Comparison of ENCODE assay signal across 9 mouse cellular contexts in the genomic region with DNA sequence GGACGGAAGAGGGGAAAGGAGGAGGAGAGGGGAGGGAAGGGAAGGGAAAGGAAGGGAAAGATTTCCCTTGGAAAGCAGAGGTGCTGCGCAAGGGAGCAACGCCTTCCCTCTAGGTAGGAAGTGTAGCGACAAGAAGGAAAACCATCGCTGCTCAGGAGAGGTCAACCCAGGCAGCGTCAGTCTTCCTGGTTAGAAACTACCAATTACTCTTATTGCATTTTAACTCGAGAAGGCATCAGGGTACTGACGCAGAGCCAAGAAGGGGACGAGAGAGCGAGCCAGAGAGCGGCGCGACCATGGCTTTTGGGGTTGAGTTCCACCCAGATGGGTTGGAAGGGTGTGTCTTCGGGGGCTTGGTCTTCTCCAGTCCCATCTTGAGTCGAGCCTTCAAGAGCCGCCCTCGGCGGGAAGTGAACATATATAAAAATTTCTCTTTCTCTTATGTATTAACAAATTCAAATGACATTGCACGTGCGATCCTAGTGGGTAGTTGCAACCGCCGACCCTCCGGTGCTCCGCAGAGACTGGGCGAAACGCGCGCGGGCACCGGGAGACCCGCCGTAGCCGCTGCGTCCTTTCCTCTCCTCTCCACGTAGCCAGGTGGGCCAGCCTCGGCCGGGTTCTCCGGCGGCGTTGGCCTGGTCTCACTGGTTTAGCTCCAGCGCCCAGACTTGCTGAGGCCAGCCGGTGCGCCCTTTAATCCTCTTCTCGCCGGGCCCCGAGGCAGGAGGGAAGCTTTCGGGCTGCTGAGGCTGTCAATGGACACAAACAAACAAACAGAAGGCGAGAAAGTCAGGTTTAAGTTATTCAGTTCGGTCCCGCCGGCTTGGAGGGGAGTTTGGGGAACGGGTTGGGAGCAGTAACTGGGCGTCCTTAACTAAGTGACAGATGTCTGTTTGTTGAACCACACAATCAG. TPM values are rescaled to one million over a fixed set of nuclear protein-coding genes. Genes with fewer than 3 reads are reported as not detected.
DNase-seq lines count a peak whose midpoint lies in the region; ATAC-seq lines count a peak whose summit lies in the region.
"Had no signal": no experiment of that assay in that cellular context is flagged by ENCODE, and none has a peak within 500 bp of the region (broad histone marks: within the 10 kb centered on the region; RNA-seq: fewer than 3 reads in every experiment).

No protein-coding gene starts in this region.

- no peak overlapping the region for H3K9ac ChIP-seq in forebrain, embryonic 14.5 days (ENCODE audit: low read length)
- H3K9ac ChIP-seq in kidney, embryonic 16.5 days (replicated peaks; ENCODE audit: low read length), result no peak overlapping the region
- H3K9ac ChIP-seq in embryonic facial prominence, embryonic 13.5 days, result peak overlapping the region; percentile 44; the same call in 1 of the 2 replicates

- no peaks in the 10 kb centered on the region; the same call in 1 of the 2 replicates for H3K9me3 ChIP-seq in forebrain, embryonic 10.5 days
- H3K9me3 ChIP-seq in forebrain, embryonic 14.5 days (replicated peaks; ENCODE audit: control insufficient read depth, low read length), result no peaks in the 10 kb centered on the region
- H3K9me3 ChIP-seq in kidney, embryonic 16.5 days (ENCODE audit: low read length), result no peaks in the 10 kb centered on the region
- no peaks in the 10 kb centered on the region for H3K9me3 ChIP-seq in embryonic facial prominence, embryonic 13.5 days

- H3K4me2 ChIP-seq in forebrain, embryonic 14.5 days (ENCODE audit: low read length), result no peak overlapping the region
- peak overlapping the region; percentile 24 for H3K4me2 ChIP-seq in kidney, embryonic 16.5 days (replicated peaks; ENCODE audit: low read depth, low read length)
- peak overlapping the region; percentile 40 for H3K4me2 ChIP-seq in embryonic facial prominence, embryonic 13.5 days

- WGBS in forebrain, embryonic 10.5 days, result under 1% methylated on average over 53 of the region's 53 CpGs
- 2% methylated on average over 53 of the region's 53 CpGs for WGBS in forebrain, embryonic 14.5 days
- 4% methylated on average over 53 of the region's 53 CpGs for WGBS in kidney, embryonic 16.5 days
- 2% methylated on average over 53 of the region's 53 CpGs for WGBS in embryonic facial prominence, embryonic 13.5 days

- DNase-seq in forebrain, embryonic 10.5 days (ENCODE audit: extremely low spot score, low spot score), result peak; percentile 54
- no peak for DNase-seq in forebrain, embryonic 14.5 days (ENCODE audit: low spot score)
- no peak for DNase-seq in kidney, adult 8-10 months
- peak; percentile 16 for DNase-seq in naive thymus-derived CD4-positive, alpha-beta T cell, adult 2 months (ENCODE audit: low read depth)
- DNase-seq in left cerebral cortex, adult 11 months (ENCODE audit: low spot score), result no peak
- DNase-seq: kidney, adult 9 months had no signal

- H3K4me3 ChIP-seq in forebrain, embryonic 10.5 days, result peak overlapping the region; percentile 24; the same call in 1 of the 2 replicates
- H3K4me3 ChIP-seq in forebrain, embryonic 14.5 days (ENCODE audit: low read depth, low read length), result no peak overlapping the region
- H3K4me3 ChIP-seq in kidney, embryonic 16.5 days (ENCODE audit: low read length), result 0 out of 2 replicates have a peak overlapping the region, but pooled peaks have one; percentile 11
- peak overlapping the region; percentile 24 for H3K4me3 ChIP-seq in embryonic facial prominence, embryonic 13.5 days

- H3K27me3 ChIP-seq in forebrain, embryonic 10.5 days (ENCODE audit: poor library complexity, severe bottlenecking), result peaks cover 100% of the 10 kb centered on the region
- H3K27me3 ChIP-seq in forebrain, embryonic 14.5 days (replicated peaks; ENCODE audit: control insufficient read depth, insufficient read depth, low read length), result peaks cover 72% of the 10 kb centered on the region
- H3K27me3 ChIP-seq in kidney, embryonic 16.5 days (ENCODE audit: insufficient read depth, low read length), result peaks cover 96% of the 10 kb centered on the region
- peaks cover 97% of the 10 kb centered on the region for H3K27me3 ChIP-seq in embryonic facial prominence, embryonic 13.5 days

- no peak overlapping the region for H3K27ac ChIP-seq in forebrain, embryonic 10.5 days
- no peak overlapping the region for H3K27ac ChIP-seq in forebrain, embryonic 14.5 days (ENCODE audit: low read depth, low read length)
- no peak overlapping the region for H3K27ac ChIP-seq in kidney, embryonic 16.5 days (ENCODE audit: low read length)
- H3K27ac ChIP-seq in embryonic facial prominence, embryonic 13.5 days, result no peak overlapping the region

- H3K4me1 ChIP-seq in forebrain, embryonic 10.5 days, result peaks cover 56% of the 10 kb centered on the region
- peaks cover 5% of the 10 kb centered on the region; the same call in 1 of the 2 replicates for H3K4me1 ChIP-seq in forebrain, embryonic 14.5 days (ENCODE audit: control insufficient read depth, insufficient read depth, low read length)
- peaks cover 21% of the 10 kb centered on the region for H3K4me1 ChIP-seq in kidney, embryonic 16.5 days (ENCODE audit: insufficient read depth, low read length)
- peaks cover 50% of the 10 kb centered on the region for H3K4me1 ChIP-seq in embryonic facial prominence, embryonic 13.5 days

- ATAC-seq in forebrain, embryonic 14.5 days, result no peak
- ATAC-seq in kidney, embryonic 16.5 days (ENCODE audit: low FRiP score, low TSS enrichment), result no peak
- no peak for ATAC-seq in embryonic facial prominence, embryonic 13.5 days (ENCODE audit: insufficient number of reproducible peaks, insufficient read depth, low FRiP score, low TSS enrichment, low read depth)
- no peak for ATAC-seq in activated CD4-positive, CD25-positive, alpha-beta regulatory T cell, adult 4 months

- no peaks in the 10 kb centered on the region for H3K36me3 ChIP-seq in forebrain, embryonic 10.5 days (replicated peaks)
- no peaks in the 10 kb centered on the region for H3K36me3 ChIP-seq in forebrain, embryonic 14.5 days (ENCODE audit: control insufficient read depth, insufficient read depth, low read length)
- no peaks in the 10 kb centered on the region for H3K36me3 ChIP-seq in kidney, embryonic 16.5 days (ENCODE audit: insufficient read depth, low read length)
- no peaks in the 10 kb centered on the region for H3K36me3 ChIP-seq in embryonic facial prominence, embryonic 13.5 days

RNA-seq across cellular contexts. Expression of a gene that starts 3.4 kb away (rescaled TPM):
- 0.14 TPM in 1 of 2 replicates, not detected in the other for polyA plus RNA-seq in forebrain, embryonic 10.5 days (2016; fragmentation: Nextera tagmentation; extraction: Ambion mirVana)
- polyA plus RNA-seq in forebrain, embryonic 14.5 days (2014; fragmentation: Nextera tagmentation; extraction: Ambion mirVana), result not detected in 2 replicates
- 0.97 and 1.8 TPM in 2 replicates for polyA plus RNA-seq in kidney, embryonic 16.5 days (2015; fragmentation: Nextera tagmentation; extraction: Ambion mirVana)
- 1.3 and 5.1 TPM in 2 replicates for polyA plus RNA-seq in embryonic facial prominence, embryonic 13.5 days (2015; fragmentation: Nextera tagmentation; extraction: Ambion mirVana)
- polyA plus RNA-seq in activated CD4-positive, CD25-positive, alpha-beta regulatory T cell, adult 4 months (2017; shearing (Covaris generic)), result not detected

RNA-seq across cellular contexts. Expression of a gene that starts 27.8 kb away (rescaled TPM):
- polyA plus RNA-seq in forebrain, embryonic 10.5 days (2016; fragmentation: Nextera tagmentation; extraction: Ambion mirVana), result 6.4 and 7.7 TPM in 2 replicates
- polyA plus RNA-seq in forebrain, embryonic 14.5 days (2014; fragmentation: Nextera tagmentation; extraction: Ambion mirVana), result 7.8 and 8.5 TPM in 2 replicates
- polyA plus RNA-seq in kidney, embryonic 16.5 days (2015; fragmentation: Nextera tagmentation; extraction: Ambion mirVana), result 6.1 and 7.1 TPM in 2 replicates
- polyA plus RNA-seq in embryonic facial prominence, embryonic 13.5 days (2015; fragmentation: Nextera tagmentation; extraction: Ambion mirVana), result 10.5 and 10.9 TPM in 2 replicates
- polyA plus RNA-seq in activated CD4-positive, CD25-positive, alpha-beta regulatory T cell, adult 4 months (2017; shearing (Covaris generic)), result 1 to 10 TPM; 5.4 to 7.7 TPM

Comparison
In these comparisons a context has a peak if more than half of its experiments do, and no peak if none do; other contexts are left out.
1. DNase-seq: peak in forebrain, embryonic 10.5 days (single experiment) and naive thymus-derived CD4-positive, alpha-beta T cell, adult 2 months (single experiment); none in forebrain, embryonic 14.5 days (single experiment), kidney, adult 8-10 months (0 of 2) and left cerebral cortex, adult 11 months (single experiment).